Mouse (Mus musculus): Measurements from ENCODE around the gene Fpgs.

The Fpgs gene

GRCm38 (mm10) chr2:32724149-32724548 is 20.2 kb upstream of the Fpgs start:
- no peak for DNase-seq

DNA sequence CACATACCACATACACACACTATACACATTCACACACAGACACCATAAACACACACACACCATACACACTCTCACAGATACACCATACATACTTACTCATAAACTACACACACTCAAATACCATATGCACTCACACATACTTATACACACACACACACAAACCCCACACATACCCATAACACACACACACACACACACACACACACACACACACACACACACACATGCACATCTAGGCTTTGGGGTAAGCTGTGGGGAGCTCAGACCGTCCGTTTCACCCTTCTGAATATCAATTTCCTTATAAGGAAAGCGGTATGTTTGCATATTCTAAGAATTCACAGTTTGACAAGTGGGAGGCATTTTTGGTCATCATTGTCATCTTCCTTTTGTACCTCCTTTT is 18.6 kb upstream of the Fpgs start:
- DNase-seq = no peak

GRCm38 (mm10) chr2:32722046-32722445 is 18.1 kb upstream of the Fpgs start:
- DNase-seq = no peak

- no peak for DNase-seq
Measured at GRCm38 (mm10) chr2:32720681-32721229, 16.8 kb upstream of the Fpgs start, which contains the start of gene Sh2d3c. Gene Sh2d3c (plus strand): TSS chr2:32721055.

- DNase-seq = no peak
Measured at GRCm38 (mm10) chr2:32720053-32720452, 16.1 kb upstream of the Fpgs start.

- no peak for DNase-seq
Measured at GRCm38 (mm10) chr2:32718761-32719160, 14.8 kb upstream of the Fpgs start.

GRCm38 (mm10) chr2:32714987-32715425 is 11.1 kb upstream of the Fpgs start:
- no peak for DNase-seq

- no peak for DNase-seq
Measured at GRCm38 (mm10) chr2:32714117-32714986, 10.4 kb upstream of the Fpgs start.

GRCm38 (mm10) chr2:32712934-32713817 is 9.2 kb upstream of the Fpgs start, which contains the start of gene Cdk9:
Gene Cdk9 (minus strand): TSS chr2:32713076.
- DNase-seq = peak; percentile 92

- peak; percentile 95 for DNase-seq
Measured at GRCm38 (mm10) chr2:32712586-32712933, 8.6 kb upstream of the Fpgs start.

- DNase-seq = peak; percentile 34
Measured at GRCm38 (mm10) chr2:32712108-32712551, 8.2 kb upstream of the Fpgs start.

GRCm38 (mm10) chr2:32711301-32712056 is 7.5 kb upstream of the Fpgs start:
- DNase-seq = no peak

DNA sequence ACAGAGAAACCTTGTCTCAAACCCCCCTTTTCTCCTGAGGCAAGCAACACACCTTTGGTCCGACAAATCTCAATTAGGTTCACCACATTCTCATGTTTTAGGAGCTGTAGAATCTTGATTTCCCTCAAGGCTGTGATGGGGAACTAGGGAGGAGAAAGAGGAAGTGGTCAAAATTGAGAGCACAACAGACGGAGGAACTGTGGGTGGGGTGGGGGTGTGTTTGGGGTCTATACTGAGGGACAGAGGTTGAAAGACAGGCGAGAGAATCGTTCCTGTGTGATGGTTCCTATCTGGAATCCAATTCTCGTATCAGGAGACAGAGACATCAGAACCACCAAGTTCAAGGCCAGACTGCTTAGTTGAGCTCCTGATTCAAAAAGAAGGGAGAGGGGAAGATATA is 6.5 kb upstream of the Fpgs start:
- no peak for DNase-seq

DNA sequence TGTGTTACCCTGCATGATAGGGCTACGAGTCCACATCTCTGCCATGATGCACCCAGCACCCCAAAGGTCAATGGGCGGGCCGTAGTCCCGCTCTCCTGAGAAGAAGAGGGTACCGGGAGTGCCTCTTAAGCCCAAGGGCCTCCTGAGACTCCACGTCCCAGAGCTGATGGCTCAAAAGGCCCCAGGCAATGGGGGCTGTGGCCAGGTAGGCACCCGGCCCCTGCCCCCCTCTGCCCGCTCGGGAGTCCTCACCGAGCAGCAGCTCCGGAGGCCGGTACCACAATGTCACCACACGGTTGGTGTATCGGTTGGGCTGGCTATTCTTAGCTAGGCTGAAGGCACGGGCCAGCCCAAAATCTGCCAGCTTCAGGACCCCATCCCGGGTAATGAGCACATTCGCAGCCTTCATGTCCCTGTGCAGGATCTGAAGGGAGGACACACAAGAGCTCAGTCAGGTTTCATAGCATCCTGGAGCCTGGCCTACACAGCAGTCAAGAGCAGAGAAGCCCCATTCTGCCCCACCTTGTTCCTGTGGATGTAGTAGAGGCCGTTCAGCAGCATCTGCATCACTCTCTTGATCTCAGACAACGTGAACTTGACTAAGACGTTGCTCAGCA is 5.7 kb upstream of the Fpgs start:
- DNase-seq = no peak

- no peak for DNase-seq
Measured at GRCm38 (mm10) chr2:32708643-32709042, 4.7 kb upstream of the Fpgs start.

DNA sequence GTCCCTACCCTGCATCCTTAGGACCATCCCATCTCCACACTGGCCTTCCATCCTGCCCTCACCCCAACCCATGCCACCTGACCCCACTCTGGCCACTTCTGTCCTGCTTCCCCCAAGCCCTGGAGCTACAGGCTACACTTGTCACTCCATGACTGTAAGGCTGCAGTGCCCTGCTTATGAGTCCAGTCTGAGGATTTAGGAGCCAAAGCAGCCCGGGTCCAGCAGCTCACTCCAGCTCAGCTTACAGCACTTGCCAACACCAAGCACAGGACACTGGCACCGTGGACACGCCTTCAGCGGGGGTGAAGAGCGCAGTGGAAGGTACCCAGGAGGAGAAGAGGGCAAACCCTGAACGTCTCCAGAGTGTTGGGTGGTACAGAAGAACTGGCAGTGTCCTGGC is 3.0 kb upstream of the Fpgs start:
- no peak for DNase-seq

DNA sequence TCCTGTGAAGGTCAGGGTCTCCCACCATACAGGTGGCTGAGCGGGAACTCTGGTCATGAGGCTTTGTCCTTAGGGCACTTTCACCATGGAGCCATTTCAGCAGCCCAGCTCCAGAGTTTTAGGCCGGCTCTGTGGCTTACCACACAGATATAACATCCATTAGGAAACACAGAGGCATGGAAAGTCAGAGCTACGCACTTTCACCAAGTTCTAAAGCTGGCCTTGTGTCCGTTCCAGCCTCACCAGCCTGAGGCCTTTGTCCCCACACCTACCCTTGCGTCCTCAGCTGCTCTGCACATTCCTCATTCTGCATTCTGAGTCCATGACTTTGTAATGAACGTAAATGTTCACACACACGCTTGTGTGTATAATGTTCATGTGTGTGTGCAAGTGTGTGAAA is 1.1 kb upstream of the Fpgs start:
- DNase-seq = no peak

DNA sequence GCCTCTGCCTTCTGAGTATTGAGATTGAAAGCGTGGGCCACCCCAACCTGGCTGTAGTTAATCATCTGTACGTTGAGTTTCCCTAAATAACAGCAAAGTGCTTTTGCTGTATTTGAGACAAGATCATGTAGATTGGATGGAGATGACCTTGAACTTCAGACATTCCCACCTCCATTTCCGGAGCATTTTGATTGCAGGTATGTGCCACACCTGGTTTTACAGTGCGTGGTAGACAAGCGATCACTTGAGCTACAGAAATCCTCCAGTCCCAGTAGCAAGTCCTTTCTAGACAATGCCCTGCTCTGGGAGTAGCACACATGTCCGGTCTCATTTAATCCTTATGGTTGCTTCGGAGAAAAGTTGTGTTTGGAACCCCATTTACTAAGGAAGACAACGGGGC is 899 bp downstream of the Fpgs start:
- DNase-seq = no peak

DNA sequence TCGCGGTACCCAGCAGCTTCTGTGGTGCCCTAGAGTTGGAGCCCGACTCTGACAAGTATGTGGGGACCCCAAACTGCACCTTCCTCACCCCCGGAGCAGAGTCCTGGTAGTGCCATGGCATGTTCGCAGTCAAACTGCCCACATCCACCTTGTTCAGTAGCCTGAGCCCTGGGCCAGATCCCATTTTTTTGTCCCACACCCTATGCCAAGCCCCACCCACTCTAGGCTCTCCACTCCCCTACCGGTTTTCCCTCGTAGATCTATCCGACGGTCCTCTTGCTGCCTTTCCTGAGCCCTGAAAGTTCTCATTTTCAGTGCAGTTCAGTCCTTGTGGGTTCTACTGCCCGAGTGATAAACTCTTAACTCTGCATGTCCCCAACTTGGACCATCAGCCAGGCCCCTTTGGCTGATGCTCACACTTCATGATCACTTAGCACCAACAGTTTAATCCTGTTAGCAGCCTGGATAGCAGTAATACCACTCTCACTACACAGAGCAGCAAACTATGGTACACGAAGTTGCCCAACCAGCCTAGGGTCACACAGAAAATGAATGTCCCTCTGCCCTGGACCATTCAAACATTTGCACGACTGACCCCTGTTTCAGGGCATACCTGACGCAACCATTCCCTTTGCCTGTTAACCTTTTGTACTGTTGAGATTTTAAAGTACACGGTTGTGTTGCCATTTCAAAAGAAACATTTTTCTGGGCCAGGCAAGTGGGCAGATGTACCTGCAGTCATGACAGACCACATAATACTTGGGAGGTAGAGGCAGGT is 2.8 kb downstream of the Fpgs start:
- DNase-seq = no peak

DNA sequence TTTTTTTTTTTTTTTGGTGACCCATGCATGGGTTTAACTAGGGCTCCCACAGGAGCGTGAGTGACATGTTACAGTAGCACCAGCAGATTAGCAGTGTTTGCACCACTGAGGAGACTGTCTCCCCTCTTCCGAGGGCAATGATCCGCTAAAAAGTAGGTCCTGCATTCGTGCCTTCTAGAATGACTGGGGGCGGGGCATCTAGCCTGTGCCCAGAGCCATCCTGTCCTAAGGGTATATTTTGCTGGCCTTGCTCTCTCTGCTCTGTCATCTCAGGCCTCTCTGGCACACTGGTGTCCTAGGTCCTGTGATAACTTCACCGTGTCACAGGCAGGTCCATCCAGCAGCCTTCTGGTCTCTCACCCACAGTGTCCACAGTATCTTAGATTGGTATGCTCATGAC is 4.3 kb downstream of the Fpgs start:
- no peak for DNase-seq

DNA sequence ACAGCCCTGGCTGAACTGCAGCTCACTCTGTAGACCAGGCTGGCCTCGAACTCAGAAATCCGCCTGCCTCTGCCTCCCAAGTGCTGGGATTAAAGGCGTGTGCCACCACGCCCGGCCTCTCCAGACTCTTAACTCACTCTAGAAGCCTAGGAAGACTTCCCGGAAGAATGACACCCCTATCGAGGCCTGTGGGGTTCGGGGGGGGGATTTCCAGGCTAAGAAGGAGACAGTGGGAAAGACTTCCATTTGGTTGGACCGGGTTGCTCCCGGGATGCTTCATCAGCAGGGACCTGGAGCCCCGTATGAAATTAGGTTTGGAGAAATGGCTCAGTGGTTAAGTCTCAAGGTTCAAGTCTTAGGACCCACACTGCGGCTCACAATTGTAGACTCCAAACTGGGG is 9.3 kb downstream of the Fpgs start:
- no peak for DNase-seq
